Mouse (Mus musculus) layer of hippocampus, postnatal 25 days (tissue): ENCODE measurements around the gene Arhgef10l. TPM values are rescaled to one million over a fixed set of nuclear protein-coding genes. Genes with fewer than 3 reads are reported as not detected.

ENCODE experiments used
- DNase-seq, 2 experiments: peaks; one replicate each; pipeline ENCODE4 v3.0.0; 2022; ENCODE audit warnings: mixed read lengths in 2 of 2, low spot score in 1 of 2; ENCODE audit errors: extremely low spot score in 1 of 2
- total RNA-seq, 2 experiments: library from RNA; stranded (reverse); gene quantifications; 2 replicates each; pipeline ENCODE4 v1.2.3; 2021

Arhgef10l gene
- total RNA-seq, 2 experiments from 2014 or later = 43.4 to 46.6 TPM

- DNase-seq = no peak
Observed at GRCm38 (mm10) chr4:140637269-140637668, 28.5 kb downstream of the Arhgef10l start.

DNA sequence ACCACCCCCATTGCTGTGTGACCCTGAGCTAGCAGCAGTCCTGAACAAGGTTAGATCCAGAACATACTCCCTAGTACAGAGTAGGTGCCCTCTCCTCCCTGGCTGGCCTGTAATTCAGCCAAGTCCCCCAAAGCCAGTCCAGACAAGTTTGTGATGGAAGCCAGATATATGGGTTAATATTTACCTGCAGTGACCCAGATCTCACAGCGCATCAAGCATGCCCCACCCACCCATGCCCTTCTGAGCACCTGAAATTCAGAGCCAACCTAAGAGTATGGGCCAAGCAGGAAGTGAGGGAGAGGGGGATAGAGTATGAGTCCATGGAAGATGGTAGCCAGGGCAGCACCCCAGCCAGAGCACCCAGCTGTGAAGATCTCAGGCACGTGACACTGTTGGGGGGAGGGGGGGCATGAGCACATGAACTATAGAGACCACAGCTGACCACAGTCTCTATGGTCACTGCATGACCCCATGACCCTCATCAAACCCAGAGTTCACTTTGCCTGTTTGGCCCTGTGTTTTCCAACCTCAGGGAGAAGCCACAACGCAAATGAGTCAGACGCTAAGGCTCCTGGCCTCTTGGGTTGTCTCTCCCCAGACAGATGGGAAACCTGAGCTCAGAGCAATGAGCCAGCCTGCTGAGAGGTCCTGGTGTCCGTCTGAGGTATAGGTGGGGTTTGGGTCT, 29.4 kb downstream of the Arhgef10l start:
- DNase-seq = no peak

DNA sequence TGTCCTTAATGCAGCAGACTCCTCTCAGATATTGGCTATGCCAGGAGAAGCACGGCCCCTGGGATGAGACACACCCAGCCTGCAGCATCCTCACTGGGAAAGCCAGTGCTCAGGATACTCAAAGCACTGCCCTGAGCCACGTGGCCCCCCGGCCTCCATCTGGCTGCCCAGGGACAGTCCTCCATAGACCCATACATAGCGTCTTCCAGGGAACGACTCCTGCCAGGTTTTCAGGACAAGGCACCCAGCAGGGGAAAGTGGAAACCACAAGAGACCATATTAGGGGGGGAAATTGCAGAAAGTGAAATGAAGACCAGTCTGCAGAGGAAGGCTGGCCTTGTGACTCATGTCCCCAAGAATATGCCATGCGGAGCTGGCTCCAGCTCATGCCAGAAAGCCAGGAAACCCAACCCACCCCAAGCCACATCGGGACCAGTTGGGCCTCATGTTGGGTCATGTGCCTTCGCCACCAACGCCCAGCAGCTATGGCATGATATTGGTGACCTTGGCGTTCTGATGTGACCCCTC, 30.9 kb downstream of the Arhgef10l start:
- no peak for DNase-seq

DNA sequence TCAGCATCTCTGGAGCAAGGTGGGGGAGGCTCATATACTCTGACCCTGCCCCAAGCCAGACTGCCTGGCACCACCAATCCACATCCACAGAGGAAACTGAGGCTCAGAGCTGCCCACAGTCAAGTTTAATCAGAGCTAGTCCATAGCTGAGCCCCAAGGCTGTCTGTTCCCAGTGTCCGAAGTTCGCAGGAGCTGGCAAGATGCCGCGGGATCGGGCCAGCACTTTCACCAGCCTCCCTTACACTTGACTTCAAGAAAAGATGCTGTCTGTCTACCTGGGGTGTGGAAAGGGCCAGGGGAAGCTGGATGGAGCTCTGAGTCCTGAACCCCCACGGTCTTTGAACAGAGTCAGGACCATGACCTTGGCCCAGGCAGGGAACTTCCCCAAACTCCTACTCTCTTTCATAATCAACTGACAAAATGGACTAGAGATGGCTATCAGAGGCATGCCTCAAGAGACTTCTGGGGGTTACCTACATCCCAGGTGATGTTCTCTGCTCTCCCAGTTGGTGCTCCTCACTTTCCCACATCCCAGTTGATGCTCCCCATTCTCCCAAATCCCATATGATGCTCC, 34.4 kb downstream of the Arhgef10l start:
- DNase-seq = no peak

- no peak for DNase-seq
Observed at GRCm38 (mm10) chr4:140630651-140631241, 35.1 kb downstream of the Arhgef10l start.

GRCm38 (mm10) chr4:140630136-140630535, 35.7 kb downstream of the Arhgef10l start:
- DNase-seq = no peak

DNA sequence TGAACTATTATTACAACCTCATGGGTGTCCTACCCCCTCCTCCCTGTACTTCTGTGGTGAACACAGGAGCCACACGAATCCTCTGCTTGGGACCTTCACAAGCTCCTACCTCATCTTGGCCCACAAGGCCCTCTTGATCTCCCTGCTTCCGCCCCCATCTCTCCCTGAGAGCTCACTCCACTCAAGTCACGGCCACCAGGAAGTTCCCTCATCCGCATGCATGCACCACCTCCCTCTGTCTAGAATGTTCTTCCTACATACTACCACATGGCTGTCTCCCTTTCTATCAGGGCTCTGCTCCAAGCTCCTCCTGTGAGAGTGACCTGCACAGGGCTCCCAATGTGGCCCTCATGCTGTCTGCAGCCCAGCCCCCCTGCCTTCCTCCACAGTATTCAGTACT, 36.8 kb downstream of the Arhgef10l start:
- DNase-seq = no peak

- no peak for DNase-seq
Observed at GRCm38 (mm10) chr4:140628412-140628943, 37.3 kb downstream of the Arhgef10l start.

GRCm38 (mm10) chr4:140625651-140626525, 39.9 kb downstream of the Arhgef10l start:
- DNase-seq = no peak

- no peak for DNase-seq
Observed at GRCm38 (mm10) chr4:140624468-140625176, 41.2 kb downstream of the Arhgef10l start.

DNA sequence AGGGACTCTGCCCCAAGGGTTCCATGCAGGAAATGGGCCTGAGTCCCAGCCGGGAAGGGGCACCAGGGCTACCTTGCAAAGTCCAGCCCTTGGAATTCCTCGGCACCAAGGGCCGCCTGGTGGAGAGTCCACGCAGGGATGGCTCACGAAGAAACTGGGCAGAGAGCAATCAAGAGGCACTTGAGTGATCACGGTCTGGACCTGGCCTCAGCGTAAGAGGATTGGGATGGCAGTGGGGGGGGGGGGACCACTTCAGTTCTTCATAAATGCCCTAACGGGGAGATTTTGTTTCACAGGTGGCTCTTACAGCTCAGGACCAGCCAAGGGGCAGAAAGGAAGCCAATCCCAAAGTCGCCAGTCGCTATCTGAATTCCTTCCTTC, 41.7 kb downstream of the Arhgef10l start:
- no peak for DNase-seq

DNA sequence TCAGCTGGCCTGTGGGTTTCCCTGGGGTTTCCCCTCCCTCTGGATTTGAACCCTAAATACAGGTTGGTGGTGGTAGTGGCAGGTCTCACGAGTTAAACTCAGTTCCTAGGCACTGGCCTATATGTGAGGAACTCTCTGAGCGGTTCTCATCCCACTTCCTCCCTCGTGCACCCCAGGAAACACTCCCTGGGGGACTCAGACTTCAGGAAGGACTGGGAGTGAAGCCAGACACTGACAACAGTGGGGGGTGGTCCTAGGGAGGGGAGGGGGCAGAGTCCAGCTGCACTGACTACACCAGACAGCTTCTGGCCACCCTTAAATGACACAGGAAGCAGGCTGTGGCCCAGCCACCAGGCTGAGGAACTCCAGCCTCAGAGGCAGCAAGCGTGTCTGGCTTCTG, 43.0 kb downstream of the Arhgef10l start:
- no peak for DNase-seq

- DNase-seq = no peak
Observed at GRCm38 (mm10) chr4:140620496-140620895, 45.3 kb downstream of the Arhgef10l start.

GRCm38 (mm10) chr4:140617391-140618385, 48.1 kb downstream of the Arhgef10l start:
- DNase-seq = no peak

- DNase-seq = no peak
Observed at GRCm38 (mm10) chr4:140616894-140617293, 48.9 kb downstream of the Arhgef10l start.

DNA sequence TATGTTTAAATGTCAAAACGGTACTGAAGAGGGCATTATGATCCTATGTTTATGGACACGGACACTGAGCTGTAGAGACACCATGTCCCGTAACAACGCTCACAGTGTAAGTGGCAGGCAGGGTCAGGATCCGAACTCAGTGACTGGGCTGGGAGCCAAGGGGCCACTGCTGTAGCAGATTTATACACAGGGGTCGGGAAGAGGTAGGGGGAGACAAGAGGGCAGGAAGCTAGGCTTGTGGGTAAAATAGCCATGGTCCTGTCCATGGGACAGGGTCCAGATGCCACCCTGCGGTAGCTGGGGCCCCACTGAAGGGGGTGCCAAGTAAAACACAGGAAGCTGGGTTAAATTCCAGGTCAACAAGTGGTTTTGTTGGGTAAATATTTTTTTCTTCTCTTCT, 49.6 kb downstream of the Arhgef10l start:
- no peak for DNase-seq

GRCm38 (mm10) chr4:140615771-140616170, 50.0 kb downstream of the Arhgef10l start:
- DNase-seq = no peak

DNA sequence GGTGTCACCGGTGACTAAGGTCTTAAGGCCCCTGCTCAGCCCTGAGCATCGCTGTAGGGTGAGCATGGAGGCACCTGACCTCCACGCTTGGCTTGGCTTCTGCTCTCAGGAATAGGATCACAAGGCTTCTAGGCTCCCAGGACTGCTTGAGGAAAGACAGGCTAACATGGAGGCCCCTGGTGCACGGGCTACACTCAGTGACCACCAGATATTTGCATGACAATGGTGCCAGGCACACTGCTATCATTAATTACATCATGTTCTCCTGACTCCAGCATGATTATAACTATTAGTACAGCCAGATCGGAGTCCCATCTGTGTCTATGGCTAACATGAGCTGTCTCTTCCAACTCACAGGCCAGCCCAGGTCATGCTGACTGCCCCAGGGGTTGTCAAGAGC, 51.3 kb downstream of the Arhgef10l start:
- no peak for DNase-seq

- DNase-seq = no peak
Observed at GRCm38 (mm10) chr4:140614145-140614544, 51.7 kb downstream of the Arhgef10l start.
